Mouse (Mus musculus): ENCODE results near the gene Clec3a.

Gene Clec3a

GRCm38 (mm10) chr8:114458113-114458784 lies 40.4 kb downstream of the Clec3a start:
- no peak for DNase-seq

- DNase-seq, result no peak
Measured at GRCm38 (mm10) chr8:114460600-114460999, 42.7 kb downstream of the Clec3a start.

GRCm38 (mm10) chr8:114462591-114462990 lies 44.7 kb downstream of the Clec3a start:
- DNase-seq, result peak; percentile 52

DNA sequence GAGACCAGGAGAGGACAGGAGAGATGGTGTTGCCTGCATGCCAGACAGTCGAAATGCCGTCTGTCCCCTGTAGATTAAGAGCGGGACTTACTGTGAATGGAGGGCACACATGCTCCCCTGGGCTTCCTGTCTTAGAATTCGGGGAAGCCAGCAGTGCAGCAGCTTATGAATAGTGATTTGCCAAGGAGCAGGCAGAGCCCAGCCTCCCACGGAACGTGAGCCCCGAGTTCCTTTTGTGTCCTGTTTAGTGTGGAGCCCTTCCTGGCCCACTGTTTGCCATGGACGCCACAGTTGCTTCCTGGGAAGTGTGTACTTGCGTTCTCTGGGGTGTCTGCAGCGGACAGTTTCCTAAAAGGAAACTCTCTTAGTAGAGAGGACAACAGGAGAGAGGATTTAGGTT lies 45.4 kb downstream of the Clec3a start:
- no peak for DNase-seq

DNA sequence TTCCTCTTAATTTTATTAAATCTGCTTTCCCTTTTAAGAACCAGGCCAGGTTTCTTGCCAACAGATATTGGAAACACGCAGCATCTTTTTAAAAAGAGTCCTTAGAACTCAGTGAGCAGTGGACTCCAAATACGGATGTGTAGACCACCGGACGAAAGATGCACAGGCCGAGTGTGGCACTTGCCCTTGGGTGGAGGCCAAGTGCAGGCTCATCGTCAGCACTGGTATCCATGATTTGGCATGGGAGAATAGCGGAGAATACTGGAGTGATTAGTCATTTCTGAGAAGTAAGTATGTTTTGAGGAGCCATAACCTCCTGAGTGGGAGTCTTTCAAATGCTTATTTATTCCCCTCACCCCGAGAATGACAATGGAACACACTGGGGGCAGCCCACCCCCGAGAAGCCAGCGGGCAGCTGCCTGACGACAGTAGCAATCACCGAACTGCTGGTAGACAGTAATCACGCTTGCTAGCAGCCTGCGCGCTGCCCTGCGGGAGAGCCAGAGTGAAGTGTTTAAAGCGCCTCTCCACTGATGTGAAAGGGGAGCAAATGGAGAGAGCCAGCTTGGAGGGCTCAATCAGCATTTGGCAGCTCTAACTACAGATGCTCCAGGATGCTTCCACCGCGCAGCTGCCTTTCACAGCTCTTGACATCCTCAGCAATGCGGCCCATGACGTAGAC lies 50.8 kb downstream of the Clec3a start:
- DNase-seq, result no peak

DNA sequence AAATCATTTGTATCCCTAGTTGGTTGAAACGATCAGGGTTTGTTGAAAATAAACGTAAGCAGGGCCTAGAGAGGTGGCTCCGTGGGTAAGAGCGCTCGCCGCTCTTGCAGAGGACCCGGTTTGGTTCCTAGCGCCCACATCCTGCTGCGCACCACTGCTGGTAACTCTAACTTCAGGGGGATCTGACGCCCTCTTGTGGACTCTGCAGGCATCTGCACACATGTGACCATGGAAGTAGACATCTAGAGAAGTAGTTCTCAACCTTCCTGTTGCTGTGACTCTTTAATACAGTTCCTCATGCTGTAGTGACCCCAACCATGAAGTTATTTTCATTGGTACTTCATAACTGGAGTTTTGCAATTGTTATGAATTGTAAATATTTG lies 51.3 kb downstream of the Clec3a start:
- no peak for DNase-seq

DNA sequence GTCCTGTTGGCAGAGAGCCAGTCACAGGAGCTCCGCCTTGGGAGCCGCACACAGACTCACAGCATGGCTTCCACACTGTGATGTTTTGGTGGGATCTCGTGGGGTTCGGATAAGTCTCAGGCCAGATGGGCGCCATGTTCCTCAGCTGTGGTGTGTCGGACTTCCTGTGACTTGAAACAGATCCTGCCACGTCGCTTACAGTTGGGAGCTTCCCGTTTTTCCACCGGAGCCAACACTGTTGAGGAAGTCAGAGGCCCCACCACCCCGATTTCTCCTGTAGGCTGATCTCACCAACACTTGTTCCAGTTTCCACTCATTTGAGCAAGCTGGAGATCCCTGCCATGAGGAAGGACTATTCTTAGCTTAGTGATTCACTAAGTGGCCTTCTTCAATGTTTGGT lies 55.7 kb downstream of the Clec3a start:
- DNase-seq, result no peak
